Mouse (Mus musculus) myocyte (in vitro differentiated cells): Measurements from ENCODE around the gene Mcub.

Source experiments
- MAX ChIP-seq: IDR thresholded peaks from one replicate; pipeline ENCODE4 v1.6.1; 2011; ENCODE audit warnings: low read depth, mild to moderate bottlenecking, control low read depth
- MYOG ChIP-seq, 3 experiments: IDR thresholded peaks; one replicate each; pipeline ENCODE4 v1.6.1; 2011; ENCODE audit warnings: control low read depth in 2 of 3, low read depth in 2 of 3, mild to moderate bottlenecking in 2 of 3; ENCODE audit not compliant: insufficient read length in 2 of 3, control insufficient read depth in 1 of 3, insufficient read depth in 1 of 3
- POLR2A ChIP-seq: IDR thresholded peaks from one replicate; pipeline ENCODE4 v1.6.1; 2011; ENCODE audit warnings: low read depth, mild to moderate bottlenecking, control low read depth, moderate library complexity; ENCODE audit not compliant: insufficient read length
- TCF3 ChIP-seq: IDR thresholded peaks from one replicate; pipeline ENCODE4 v1.6.1; 2011; ENCODE audit warnings: low read depth, control low read depth; ENCODE audit not compliant: insufficient read length
- USF1 ChIP-seq: IDR thresholded peaks from one replicate; pipeline ENCODE4 v1.6.1; 2011; ENCODE audit warnings: low read depth, mild to moderate bottlenecking, control low read depth, moderate library complexity

DNA sequence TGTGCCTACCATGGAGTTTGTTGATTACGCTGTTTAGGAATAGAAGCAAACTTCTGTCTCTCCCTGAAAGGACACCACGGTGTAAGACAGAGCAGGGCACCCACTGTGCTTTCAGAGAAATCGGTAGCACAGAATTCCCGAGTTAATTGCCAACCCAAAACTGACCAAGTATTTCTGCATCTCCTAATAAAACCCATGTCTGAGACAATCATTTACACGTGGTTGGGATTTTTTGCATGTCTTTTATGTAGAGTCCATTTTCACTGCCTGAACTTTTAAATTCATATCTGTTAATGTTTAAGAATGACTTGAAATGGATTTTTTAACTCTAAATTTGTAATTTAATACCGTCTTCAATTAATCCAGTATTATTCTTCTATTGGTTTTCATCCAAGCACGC is 46.4 kb downstream of the Mcub start:
- no peak for TF ChIP-seq POLR2A
- no peak for TF ChIP-seq MAX
- TF ChIP-seq USF1: no peak
- no peak for TF ChIP-seq TCF3
- TF ChIP-seq MYOG (IDR thresholded peaks at IDR 0.05; ENCODE audit: control insufficient read depth in 1 of 3, insufficient read depth in 1 of 3, insufficient read length in 2 of 3, low read depth in 2 of 3): no peak
